In genomic region chr9:58224356-58224755, GRCm38 (mm10) we compare ENCODE assay signal across 12 mouse cellular contexts. TPM values are rescaled to one million over a fixed set of nuclear protein-coding genes. Genes with fewer than 3 reads are reported as not detected.
A peak's percentile ranks its signal among the peaks of the same experiment; 100 is the strongest.
ATAC-seq and TF ChIP-seq lines count a peak whose summit lies in the region.
"Had no signal": no experiment of that assay in that cellular context is flagged by ENCODE, and none has a peak within 500 bp of the region (broad histone marks: within the 10 kb centered on the region; RNA-seq: fewer than 3 reads in every experiment).

No protein-coding gene starts in this region.

- H3K36me3 ChIP-seq in hindbrain, embryonic 15.5 days: no peaks in the 10 kb centered on the region
- H3K36me3 ChIP-seq in hindbrain, embryonic 13.5 days: peaks cover 4% of the 10 kb centered on the region; the same call in 1 of the 2 replicates
- H3K36me3 ChIP-seq in myocyte (ENCODE audit: control insufficient read depth, insufficient read depth): peaks cover 29% of the 10 kb centered on the region

- TF ChIP-seq POLR2A in myocyte (IDR thresholded peaks at IDR 0.05; ENCODE audit: insufficient read length, low read depth): no peak

- no peaks in the 10 kb centered on the region for H3K4me1 ChIP-seq in hindbrain, embryonic 15.5 days (replicated peaks)
- no peaks in the 10 kb centered on the region; the same call in 1 of the 2 replicates for H3K4me1 ChIP-seq in hindbrain, embryonic 13.5 days (replicated peaks)
- H3K4me1 ChIP-seq: embryonic facial prominence, embryonic 13.5 days; forebrain, embryonic 13.5 days; forebrain, embryonic 15.5 days had no signal

- no peak overlapping the region for H3K4me3 ChIP-seq in hindbrain, embryonic 15.5 days
- H3K4me3 ChIP-seq in hindbrain, embryonic 13.5 days: no peak overlapping the region
- H3K4me3 ChIP-seq in myocyte: no peak overlapping the region
- H3K4me3 ChIP-seq: embryonic facial prominence, embryonic 13.5 days; embryonic facial prominence, embryonic 15.5 days; forebrain, embryonic 13.5 days; forebrain, embryonic 15.5 days had no signal

- no peaks in the 10 kb centered on the region for H3K9me3 ChIP-seq in hindbrain, embryonic 15.5 days
- no peaks in the 10 kb centered on the region for H3K9me3 ChIP-seq in hindbrain, embryonic 13.5 days
- H3K9me3 ChIP-seq: embryonic facial prominence, embryonic 13.5 days; embryonic facial prominence, embryonic 15.5 days; forebrain, embryonic 13.5 days; forebrain, embryonic 15.5 days had no signal

- H3K27me3 ChIP-seq in hindbrain, embryonic 15.5 days: no peaks in the 10 kb centered on the region
- no peaks in the 10 kb centered on the region for H3K27me3 ChIP-seq in hindbrain, embryonic 13.5 days
- no peaks in the 10 kb centered on the region for H3K27me3 ChIP-seq in myocyte (ENCODE audit: control insufficient read depth, insufficient read depth, insufficient read length)
- H3K27me3 ChIP-seq: embryonic facial prominence, embryonic 13.5 days; embryonic facial prominence, embryonic 15.5 days; forebrain, embryonic 13.5 days; forebrain, embryonic 15.5 days had no signal

- ATAC-seq in hindbrain, embryonic 15.5 days (ENCODE audit: low FRiP score, low read depth): no peak
- no peak for ATAC-seq in hindbrain, embryonic 13.5 days (ENCODE audit: low FRiP score)
- 0 out of 2 replicates have a peak, but pooled peaks have one; percentile 19 for ATAC-seq in erythroblast, adult 5-6 weeks (replicated peaks; ENCODE audit: low FRiP score, poor library complexity, severe bottlenecking)
- ATAC-seq in frontal cortex, adult (ENCODE audit: low TSS enrichment): no peak
- ATAC-seq: forebrain, embryonic 13.5 days; forebrain, embryonic 15.5 days; forebrain, postnatal 0 days had no signal

- WGBS in hindbrain, embryonic 15.5 days: 80% methylated on average over 2 of the region's 2 CpGs
- 93% methylated on average over 2 of the region's 2 CpGs for WGBS in hindbrain, embryonic 13.5 days

- no peak overlapping the region for H3K4me2 ChIP-seq in hindbrain, embryonic 15.5 days
- no peak overlapping the region for H3K4me2 ChIP-seq in hindbrain, embryonic 13.5 days
- H3K4me2 ChIP-seq in myocyte (ENCODE audit: low read depth): no peak overlapping the region
- H3K4me2 ChIP-seq: embryonic facial prominence, embryonic 13.5 days; embryonic facial prominence, embryonic 15.5 days; forebrain, embryonic 13.5 days; forebrain, embryonic 15.5 days had no signal

- H3ac ChIP-seq in myocyte (ENCODE audit: control insufficient read depth, insufficient read length): no peak overlapping the region

- H3K9ac ChIP-seq in hindbrain, embryonic 15.5 days: no peak overlapping the region
- H3K9ac ChIP-seq in hindbrain, embryonic 13.5 days: no peak overlapping the region
- H3K9ac ChIP-seq: embryonic facial prominence, embryonic 13.5 days; embryonic facial prominence, embryonic 15.5 days; forebrain, embryonic 13.5 days; forebrain, embryonic 15.5 days; forebrain, postnatal 0 days had no signal

- H3K79me2 ChIP-seq in myocyte (ENCODE audit: control insufficient read depth, insufficient read depth): no peaks in the 10 kb centered on the region

- H3K27ac ChIP-seq in hindbrain, embryonic 15.5 days (replicated peaks): peak overlapping the region; percentile 5; the same call in 1 of the 2 replicates
- H3K27ac ChIP-seq in hindbrain, embryonic 13.5 days: no peak overlapping the region
- H3K27ac ChIP-seq: embryonic facial prominence, embryonic 13.5 days; embryonic facial prominence, embryonic 15.5 days; forebrain, embryonic 13.5 days; forebrain, embryonic 15.5 days had no signal

TF ChIP-seq in myocyte, 11 proteins besides CTCF, POLR2A, EP300 and RAD21:
- peak in 1 of 3 experiments; percentile 43 for TF ChIP-seq MYOG (IDR thresholded peaks at IDR 0.05; ENCODE audit: control insufficient read depth in 1 of 3, insufficient read depth in 1 of 3, insufficient read length in 2 of 3, low read depth in 2 of 3)
- no peak for TF ChIP-seq E2F4 (IDR thresholded peaks at IDR 0.05; ENCODE audit: insufficient read depth)
- peak; percentile 16 to 69 (median 58) for TF ChIP-seq MYOD1 (IDR thresholded peaks at IDR 0.05; ENCODE audit: control insufficient read depth in 1 of 3, insufficient read length in 2 of 3, low read depth in 2 of 3)
TF ChIP-seq in myocyte: peak in this region for 2.

RNA-seq across cellular contexts. Expression of gene Islr2, which starts 20.2 kb away (rescaled TPM):
- polyA plus RNA-seq in hindbrain, embryonic 15.5 days (2015; fragmentation: Nextera tagmentation; extraction: Ambion mirVana): 20.1 and 27.6 TPM in 2 replicates
- 11.1 and 11.3 TPM in 2 replicates for polyA plus RNA-seq in hindbrain, embryonic 13.5 days (2015; fragmentation: Nextera tagmentation; extraction: Ambion mirVana)
- total RNA-seq in erythroblast, adult 5-6 weeks (2015; ENCODE audit: low replicate concordance): not detected in 2 replicates
- total RNA-seq in erythroblast, adult 5-6 weeks (2017; ENCODE audit: low replicate concordance): not detected in 2 replicates
- polyA plus RNA-seq in myocyte (2012; fragmentation: generic; extraction: Trizol): 0.32 TPM
- total RNA-seq: common myeloid progenitor, adult 5-6 weeks had no signal

RNA-seq across cellular contexts. Expression of gene Islr, which starts 20.2 kb away (rescaled TPM):
- 37.1 and 44.2 TPM in 2 replicates for polyA plus RNA-seq in hindbrain, embryonic 15.5 days (2015; fragmentation: Nextera tagmentation; extraction: Ambion mirVana)
- 40.9 and 43.7 TPM in 2 replicates for polyA plus RNA-seq in hindbrain, embryonic 13.5 days (2015; fragmentation: Nextera tagmentation; extraction: Ambion mirVana)
- total RNA-seq in erythroblast, adult 5-6 weeks (2015; ENCODE audit: low replicate concordance): 0.63 TPM in 1 of 2 replicates, not detected in the other
- not detected in 2 replicates for total RNA-seq in erythroblast, adult 5-6 weeks (2017; ENCODE audit: low replicate concordance)
- 30.3 TPM for polyA plus RNA-seq in myocyte (2012; fragmentation: generic; extraction: Trizol)
- total RNA-seq: MEL had no signal

RNA-seq across cellular contexts. Expression of gene Pml, which starts 25.2 kb away (rescaled TPM):
- polyA plus RNA-seq in hindbrain, embryonic 15.5 days (2015; fragmentation: Nextera tagmentation; extraction: Ambion mirVana): 4.3 and 5.2 TPM in 2 replicates
- 4.0 and 4.7 TPM in 2 replicates for polyA plus RNA-seq in hindbrain, embryonic 13.5 days (2015; fragmentation: Nextera tagmentation; extraction: Ambion mirVana)
- total RNA-seq in erythroblast, adult 5-6 weeks (2015; ENCODE audit: low replicate concordance): 43.0 and 50.8 TPM in 2 replicates
- total RNA-seq in erythroblast, adult 5-6 weeks (2017; ENCODE audit: low replicate concordance): 51.6 and 69.0 TPM in 2 replicates
- polyA plus RNA-seq in myocyte (2012; fragmentation: generic; extraction: Trizol): 15.5 TPM

RNA-seq across cellular contexts. Expression of gene Stoml1, which starts 28.6 kb away (rescaled TPM):
- polyA plus RNA-seq in hindbrain, embryonic 15.5 days (2015; fragmentation: Nextera tagmentation; extraction: Ambion mirVana): 123 and 126 TPM in 2 replicates
- polyA plus RNA-seq in hindbrain, embryonic 13.5 days (2015; fragmentation: Nextera tagmentation; extraction: Ambion mirVana): 105 and 116 TPM in 2 replicates
- total RNA-seq in erythroblast, adult 5-6 weeks (2015; ENCODE audit: low replicate concordance): 1.2 and 8.6 TPM in 2 replicates
- total RNA-seq in erythroblast, adult 5-6 weeks (2017; ENCODE audit: low replicate concordance): 2.1 and 2.3 TPM in 2 replicates
- 37.9 TPM for polyA plus RNA-seq in myocyte (2012; fragmentation: generic; extraction: Trizol)
